Mouse (Mus musculus) lung, postnatal 4 days (tissue): Measurements from ENCODE around the gene Crygs.

Experiments used
- DNase-seq, 2 experiments: peaks; one replicate each; pipeline ENCODE4 v3.0.0; 2021

The Crygs gene

GRCm38 (mm10) chr16:22811477-22811876 is at the start of gene Crygs:
Crygs (minus strand) TSS chr16:22811577.
- DNase-seq: no peak

DNA sequence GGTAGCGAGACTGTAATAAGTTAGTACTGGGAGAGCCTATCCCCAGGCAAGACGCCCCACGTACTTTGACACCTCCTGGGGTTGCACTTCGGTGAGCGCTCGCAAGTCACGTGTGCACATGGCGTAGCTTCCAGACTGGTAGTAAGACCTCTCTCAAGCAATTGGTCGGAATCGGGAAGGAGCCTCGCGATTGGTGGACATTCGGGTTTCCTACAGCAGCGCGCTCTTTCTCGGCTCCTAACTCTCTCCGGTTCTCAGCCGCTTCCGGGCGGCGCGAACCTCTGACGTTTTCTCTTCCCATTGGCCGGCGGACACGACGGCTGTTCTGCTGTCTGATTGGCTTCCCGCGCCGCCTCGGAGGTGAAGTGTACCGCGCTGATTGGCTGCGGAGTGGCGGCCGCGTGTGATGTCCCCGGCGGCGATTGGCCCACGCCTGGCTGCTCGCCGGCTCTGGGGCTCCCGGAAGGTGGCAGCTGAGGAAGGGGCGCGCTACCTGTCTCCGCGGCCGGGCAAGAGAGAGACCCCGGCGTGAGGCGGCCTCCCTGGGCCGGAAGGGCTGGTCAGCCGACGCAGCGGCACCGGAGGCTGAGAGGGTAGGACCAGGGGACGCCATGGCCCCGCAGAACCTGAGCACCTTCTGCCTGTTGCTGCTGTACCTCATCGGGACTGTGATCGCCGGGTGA is 46.2 kb upstream of the Crygs start, which contains the start of the genes Tbccd1 and Dnajb11:
TSS of gene Tbccd1 (minus strand) at position 239 of the 683 bp plus-strand sequence.
TSS of gene Dnajb11 (plus strand) at position 415 of the 683 bp plus-strand sequence.
- DNase-seq: peak; percentile 98 to 99

DNA sequence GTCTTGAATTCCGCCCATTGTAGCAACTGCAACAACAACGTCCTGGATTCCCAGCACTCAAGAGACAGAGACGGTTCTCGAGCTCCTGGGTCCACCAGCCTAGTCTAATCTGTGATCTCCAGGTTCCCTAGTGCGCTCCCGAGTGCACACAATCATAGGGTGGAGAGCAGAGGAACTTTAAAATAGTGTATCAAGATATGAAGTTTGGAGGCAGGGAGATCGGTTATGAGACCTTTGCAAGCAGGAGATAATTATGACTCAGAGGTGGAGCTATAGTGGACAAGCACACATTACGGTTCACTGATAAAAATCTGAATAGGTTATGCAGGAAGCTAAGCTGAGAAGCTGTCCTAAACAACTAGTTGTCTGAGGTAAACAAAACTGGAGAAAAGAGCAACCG is 45.4 kb upstream of the Crygs start:
- DNase-seq: no peak

- DNase-seq: no peak
These were observed 41.3 kb upstream of the Crygs start for GRCm38 (mm10) chr16:22852709-22853108.

DNA sequence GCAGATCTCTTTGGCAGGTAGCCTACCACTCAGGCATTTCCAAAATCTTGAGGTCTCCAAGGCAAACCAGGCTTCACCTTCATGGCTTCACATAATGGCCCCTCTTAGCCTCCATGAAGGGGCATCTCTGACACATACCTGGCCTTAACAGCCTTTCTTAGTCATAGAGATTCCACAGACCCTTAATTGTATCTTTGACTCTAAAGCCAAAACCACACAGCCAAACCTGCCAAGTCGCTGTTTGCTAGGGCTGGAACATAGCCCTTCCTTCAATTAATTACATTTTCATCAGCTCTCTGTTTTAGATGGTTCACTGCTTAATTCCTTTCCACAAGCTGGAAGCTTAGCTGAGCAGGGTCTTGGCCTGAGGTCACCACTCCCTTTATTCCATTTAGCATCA is 37.0 kb upstream of the Crygs start:
- no peak for DNase-seq

GRCm38 (mm10) chr16:22847686-22848085 is 36.3 kb upstream of the Crygs start:
- DNase-seq: no peak

- no peak for DNase-seq
These were observed 34.1 kb upstream of the Crygs start for GRCm38 (mm10) chr16:22845481-22845880.

DNA sequence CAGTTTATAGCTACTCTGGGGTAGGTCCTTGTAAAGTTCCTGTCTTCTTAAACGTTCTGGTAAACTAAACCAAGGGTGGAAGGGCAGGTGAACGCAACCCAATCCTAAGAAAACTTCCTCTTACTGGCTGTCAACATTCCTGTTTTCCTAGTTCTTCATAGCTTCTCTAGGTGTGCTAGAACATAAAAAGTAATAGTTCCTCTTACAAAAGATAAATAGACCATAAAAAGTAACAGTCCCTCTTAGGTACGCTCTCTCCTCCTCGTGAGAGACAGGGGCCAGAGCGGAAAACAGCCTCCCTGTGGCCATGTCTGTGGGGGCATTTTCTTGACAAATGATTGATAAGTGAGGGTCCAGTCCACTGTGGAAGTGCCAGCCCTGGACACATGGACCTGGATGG is 33.5 kb upstream of the Crygs start:
- DNase-seq: no peak

- peak; percentile 84 to 90 for DNase-seq
These were observed 32.9 kb upstream of the Crygs start for GRCm38 (mm10) chr16:22844061-22844801.

- DNase-seq: no peak
These were observed 31.5 kb upstream of the Crygs start for GRCm38 (mm10) chr16:22842871-22843270.

DNA sequence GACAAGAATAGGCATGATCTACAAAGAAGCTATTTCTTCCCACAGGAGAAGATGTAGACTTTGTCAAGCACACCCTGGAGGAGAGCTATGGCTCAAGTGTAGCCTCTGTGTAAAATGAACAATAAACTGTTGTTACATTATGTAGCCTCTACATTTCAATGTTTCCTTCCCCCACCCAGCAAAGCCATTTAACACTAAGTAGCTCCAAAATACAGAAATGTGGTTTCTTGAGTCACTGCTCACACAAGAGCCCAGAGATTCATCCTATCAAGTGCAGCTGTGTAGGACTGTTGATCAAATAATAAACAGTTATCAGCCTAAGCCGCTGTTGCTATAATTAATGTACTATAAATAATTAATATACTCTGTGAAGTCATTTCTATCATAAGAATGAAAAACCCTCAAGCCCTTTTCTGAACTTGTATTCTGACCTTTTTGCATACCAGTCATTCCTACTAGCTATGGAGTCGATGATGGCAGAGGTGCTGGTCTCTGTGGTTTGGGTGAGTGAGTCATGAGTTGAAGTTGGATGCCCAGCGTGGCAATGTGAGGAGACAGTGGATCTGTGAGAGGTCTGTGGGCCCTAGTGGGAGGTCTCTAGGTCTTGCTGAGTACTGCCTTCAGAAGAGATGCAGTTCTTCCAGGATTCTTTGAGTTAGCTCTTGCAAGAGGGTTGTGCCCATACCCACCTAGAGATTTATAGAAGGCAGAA is 27.9 kb upstream of the Crygs start:
- no peak for DNase-seq

GRCm38 (mm10) chr16:22832932-22833525 is 21.7 kb upstream of the Crygs start:
- no peak for DNase-seq

- DNase-seq: no peak
These were observed 9.4 kb upstream of the Crygs start for GRCm38 (mm10) chr16:22820731-22821130.

DNA sequence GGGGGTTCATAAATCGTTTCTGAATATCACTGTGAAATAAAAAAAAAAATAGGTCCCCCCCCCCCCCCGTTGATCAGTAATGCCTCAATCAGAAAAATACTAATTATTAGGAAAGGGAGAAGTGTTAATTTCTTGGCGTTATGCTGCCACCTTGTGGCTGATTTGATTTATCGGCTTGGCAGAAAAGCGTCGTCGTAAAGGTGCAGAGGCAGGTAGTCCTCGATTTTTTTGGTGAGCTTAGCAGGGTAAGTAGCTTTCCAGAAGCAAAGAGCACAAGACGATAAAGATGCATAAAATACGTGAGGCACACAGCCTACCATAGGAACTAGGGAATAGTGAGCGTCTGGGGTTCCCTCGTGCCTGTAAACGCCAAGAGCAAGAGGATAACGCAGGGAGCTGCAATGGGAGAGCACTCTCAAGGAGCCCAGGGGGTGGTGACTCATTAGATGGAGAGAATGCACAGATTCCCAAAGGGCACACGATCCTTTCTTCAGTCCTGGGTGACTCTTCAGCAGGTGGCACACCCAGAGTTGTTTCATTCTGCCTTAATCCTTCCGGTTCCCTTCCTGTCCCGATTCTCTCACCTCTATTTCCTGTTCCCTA is 3.8 kb downstream of the Crygs start:
- DNase-seq: peak in 1 of 2 experiments; percentile 60

DNA sequence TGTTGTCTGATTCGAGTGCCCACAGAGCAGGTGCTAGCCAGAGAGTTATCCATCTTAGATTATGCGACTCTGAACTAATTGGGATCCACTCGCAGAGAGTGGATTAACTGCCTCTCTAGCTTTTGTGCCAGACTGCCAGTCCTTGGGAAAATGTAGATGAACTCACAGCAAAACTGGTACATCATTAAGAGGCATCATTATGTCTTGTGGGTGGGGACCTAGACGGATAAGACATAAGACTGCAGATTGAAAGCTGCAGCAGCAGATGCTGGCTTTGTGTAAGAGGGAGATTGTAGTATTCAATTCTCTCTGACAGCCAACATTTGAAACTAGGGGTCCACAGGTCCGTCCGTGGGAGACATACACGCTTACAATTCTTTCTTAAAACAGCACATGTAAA is 8.6 kb downstream of the Crygs start:
- no peak for DNase-seq

- no peak for DNase-seq
These were observed 10.6 kb downstream of the Crygs start for GRCm38 (mm10) chr16:22800849-22801109.

DNA sequence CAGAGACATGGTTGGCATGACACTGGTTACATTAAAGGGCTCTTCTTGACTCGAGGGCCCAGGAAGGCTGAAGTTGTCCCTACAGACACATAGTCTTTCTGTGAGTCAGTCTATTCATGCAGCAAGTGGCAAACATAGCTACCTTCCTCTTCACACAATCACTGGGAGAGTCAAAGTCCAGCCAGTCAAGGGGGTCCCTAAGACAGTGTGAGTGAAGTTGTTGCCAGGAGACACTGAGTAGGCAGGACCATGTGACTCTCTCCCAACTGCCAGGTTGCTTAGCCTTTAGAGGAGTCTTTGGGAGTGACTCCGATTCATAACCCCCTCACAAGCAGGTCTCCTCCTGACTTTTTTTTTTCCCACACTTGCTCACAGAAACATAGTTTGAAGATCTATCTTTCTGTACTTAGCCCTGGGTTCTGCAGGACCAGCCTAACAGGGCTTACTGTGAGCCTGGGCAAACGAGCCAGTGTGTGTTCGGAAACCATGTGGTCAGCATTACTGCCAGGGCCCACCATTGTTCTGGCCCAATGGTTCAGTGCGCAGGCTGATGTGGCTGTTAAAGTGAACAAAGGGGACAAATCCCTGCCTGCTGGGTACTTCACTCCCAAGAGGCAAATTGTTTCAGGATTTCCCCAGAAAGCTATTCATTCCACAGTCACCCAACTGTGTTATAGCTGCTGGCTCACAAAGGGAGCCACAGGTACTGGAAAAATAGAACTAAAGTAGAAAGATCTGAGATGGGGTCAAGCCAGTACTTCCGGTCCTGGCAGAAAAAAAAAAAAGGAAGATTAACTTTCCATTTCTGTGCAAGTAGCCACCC is 11.1 kb downstream of the Crygs start:
- no peak for DNase-seq

GRCm38 (mm10) chr16:22798520-22798919 is 12.9 kb downstream of the Crygs start:
- DNase-seq: no peak

GRCm38 (mm10) chr16:22797521-22797920 is 13.9 kb downstream of the Crygs start:
- no peak for DNase-seq

GRCm38 (mm10) chr16:22795497-22795896 is 15.9 kb downstream of the Crygs start:
- DNase-seq: no peak

- no peak for DNase-seq
These were observed 20.1 kb downstream of the Crygs start for GRCm38 (mm10) chr16:22791235-22791634.

- DNase-seq: peak in 1 of 2 experiments; percentile 7
These were observed 21.4 kb downstream of the Crygs start for GRCm38 (mm10) chr16:22789908-22790367.
